Mouse (Mus musculus) urinary bladder, postnatal 14 days (tissue): ENCODE data around the gene Rel.

Source experiments
- DNase-seq: peaks from one replicate; pipeline ENCODE4 v3.0.0; 2021; ENCODE audit warnings: low spot score

Gene Rel

DNA sequence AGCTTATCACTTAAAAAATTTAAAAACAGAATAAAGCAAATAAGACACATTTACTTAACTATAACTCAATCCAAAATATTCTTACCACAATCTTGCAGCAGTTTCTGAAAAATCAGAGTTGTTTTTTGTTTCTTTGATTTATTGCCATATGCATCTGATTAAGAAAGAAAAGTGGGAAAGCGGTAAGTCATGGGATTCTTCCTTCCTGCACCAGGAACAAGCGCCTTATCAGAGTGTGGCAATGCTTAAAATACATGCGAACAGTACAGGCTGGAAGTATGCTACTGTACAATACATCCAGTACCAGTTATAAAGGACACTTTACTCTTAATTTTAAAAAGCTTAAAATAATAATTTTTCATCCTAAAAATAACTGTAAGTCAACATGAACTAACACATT, 26.4 kb downstream of the Rel start:
- DNase-seq = no peak

DNA sequence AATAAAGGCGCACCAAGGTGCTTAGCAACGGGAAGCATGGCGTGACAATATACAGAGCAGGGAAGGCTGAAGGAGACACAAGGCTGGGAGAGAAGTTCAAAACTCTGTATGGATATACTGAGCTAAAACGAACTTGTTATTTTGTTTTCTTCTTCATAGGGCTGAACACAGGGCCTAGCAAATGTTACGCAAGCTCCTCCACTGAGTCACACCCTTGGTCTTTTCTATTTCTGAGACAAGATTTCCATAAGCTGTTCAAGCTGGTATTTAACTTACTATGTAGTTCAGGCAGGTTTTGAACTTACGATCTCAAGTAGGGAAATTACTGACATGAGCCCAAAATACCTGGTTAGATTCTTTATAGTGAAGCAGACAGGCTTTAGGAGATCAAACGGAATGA, 29.4 kb downstream of the Rel start:
- no peak for DNase-seq

DNA sequence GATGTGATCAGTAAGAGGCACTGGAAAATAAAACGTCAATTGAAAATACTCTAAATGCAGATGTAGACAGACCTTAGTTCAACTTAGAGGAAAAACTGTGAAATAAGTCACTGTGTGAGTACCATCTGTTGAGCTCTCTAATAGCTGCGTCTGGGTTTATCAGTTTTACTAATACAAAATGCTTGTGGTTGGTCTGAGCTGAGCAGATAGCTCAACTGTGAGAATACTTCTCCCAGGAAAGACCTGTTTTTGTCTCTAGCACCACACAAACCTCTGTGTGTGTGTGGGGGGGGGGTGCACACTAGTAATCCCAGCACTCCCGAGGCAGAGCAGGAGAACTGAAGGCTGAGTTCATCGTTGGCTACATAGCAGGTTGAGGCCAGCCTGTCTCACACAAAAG, 29.9 kb downstream of the Rel start:
- DNase-seq = no peak

DNA sequence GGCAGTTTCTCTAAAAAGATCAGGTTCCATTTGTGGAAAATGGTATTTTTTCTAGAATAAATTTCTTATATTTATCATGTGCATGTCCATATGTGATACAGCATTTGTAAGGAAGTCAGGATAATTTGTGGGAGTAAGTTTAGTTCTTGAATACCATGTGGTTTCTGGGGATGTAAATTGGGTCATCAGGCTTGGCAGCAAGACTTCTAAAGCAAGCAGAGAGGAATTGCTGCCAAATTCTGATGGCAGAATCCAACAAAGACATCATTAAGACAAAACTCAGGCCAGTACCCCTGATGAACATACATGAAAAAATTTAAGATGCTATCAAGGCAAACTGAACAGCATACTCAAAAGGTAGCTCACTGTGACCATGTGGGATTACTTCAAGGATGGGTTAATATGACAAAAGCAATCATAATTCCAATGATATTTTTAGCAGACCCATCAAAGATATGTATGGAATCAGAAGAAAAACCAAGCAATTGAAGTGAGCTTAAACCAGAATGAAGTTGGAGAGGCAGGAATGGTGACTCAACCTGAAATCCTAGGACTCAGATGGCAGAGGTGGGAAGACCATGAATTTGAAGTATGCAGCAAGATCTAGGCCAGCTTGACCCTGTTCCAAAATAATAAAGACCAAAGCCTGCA, 34.8 kb downstream of the Rel start:
- no peak for DNase-seq

DNA sequence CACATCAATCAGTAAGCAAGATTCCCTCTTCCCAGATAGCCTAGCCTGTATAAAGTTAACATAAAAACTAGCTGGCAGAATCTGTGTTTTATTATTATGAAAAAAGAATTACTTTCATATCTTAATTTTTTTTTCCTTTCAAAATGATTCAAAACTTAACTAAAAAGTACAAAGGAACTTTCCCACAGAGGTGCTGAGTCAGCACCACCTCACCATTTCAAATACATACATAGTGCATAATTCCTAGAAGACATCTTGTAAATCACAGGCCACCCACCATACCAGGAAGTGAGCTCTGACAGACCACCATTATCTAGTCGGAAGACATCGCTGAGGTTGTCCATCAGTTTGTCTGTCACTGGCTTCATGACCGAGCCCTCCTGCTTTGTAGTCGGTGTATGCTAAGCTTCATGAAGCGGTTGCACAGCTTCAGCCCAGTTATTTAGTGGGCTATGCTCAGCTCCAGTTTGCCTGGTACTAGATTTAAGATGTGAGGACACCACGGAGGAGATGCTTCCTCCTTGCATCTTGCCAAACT, 36.0 kb downstream of the Rel start:
- DNase-seq = no peak

DNA sequence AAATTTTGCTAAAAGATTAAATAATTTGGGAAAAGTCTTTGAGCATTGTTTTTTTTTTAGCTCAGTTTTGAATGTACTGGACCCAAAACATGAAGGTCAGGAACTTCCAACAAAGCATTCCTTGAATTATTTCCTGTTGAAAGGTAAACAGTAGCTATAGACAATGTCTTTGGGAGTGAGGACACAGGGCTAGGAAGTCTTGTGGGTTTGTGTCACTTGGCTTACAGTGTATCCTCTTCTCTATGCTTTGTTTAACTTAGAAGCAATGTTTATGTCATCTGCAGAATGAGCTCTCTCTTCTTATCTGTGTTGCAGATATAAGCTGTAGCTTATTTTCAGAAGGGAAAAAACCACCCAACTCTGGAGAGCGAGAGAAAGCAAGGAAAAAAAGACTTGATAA, 37.9 kb downstream of the Rel start:
- DNase-seq = no peak

DNA sequence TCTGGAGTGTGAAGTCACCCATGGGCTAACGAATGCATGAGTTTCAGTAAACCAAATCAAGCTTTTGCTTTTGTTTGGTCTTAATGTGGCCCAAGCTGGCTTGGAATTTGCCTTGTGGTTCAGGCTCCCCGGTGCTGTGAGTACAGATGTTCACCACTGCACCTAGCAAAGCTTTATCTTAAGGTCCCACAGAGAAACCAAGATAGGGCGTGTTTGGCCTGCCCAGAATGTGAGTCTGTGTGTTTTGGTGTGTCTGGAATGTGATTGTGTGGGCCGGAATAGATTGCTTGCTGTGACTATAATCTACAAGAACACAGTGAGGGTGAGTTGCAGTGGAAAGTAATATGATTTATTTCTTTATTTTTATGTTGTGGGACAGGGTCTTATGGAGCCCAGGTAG, 40.6 kb downstream of the Rel start:
- peak; percentile 24 for DNase-seq

DNA sequence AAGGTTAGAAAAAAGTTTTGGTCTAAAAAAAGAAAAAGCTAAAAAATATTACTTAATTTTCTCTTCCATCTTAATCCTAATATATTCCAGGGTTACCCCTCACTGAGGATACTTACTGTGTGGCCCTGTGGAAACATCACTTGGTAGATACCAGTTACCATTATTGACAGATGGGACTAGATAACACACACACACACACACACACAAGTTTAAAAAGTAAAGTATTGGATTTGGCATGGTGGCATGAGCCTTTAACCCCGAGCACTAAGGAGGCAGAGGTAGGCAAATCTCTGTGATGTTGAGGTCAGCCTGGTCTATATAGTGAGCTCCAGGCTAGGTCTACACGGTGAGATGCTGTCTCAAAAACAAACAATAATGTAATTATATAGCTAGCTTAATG, 42.6 kb downstream of the Rel start:
- DNase-seq = no peak

DNA sequence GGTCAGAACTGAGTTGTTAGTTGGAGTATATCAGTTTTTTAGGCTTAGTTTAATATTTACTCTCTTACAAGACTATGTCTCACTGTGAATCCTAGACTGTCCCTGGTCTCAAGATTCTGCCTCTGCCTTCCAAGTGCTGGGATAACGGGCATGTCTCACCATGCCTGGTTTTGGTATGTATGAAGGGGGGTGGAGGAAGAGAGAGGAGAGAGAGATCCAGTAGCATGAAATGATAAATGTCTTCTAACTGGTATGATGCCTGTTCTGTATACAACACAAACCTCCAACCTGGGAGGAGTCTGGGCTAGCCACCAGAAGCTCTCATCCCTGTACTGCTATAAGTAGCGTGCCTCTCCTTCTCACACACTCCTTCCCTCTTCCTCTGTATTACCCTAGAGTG, 44.3 kb downstream of the Rel start:
- DNase-seq = no peak

DNA sequence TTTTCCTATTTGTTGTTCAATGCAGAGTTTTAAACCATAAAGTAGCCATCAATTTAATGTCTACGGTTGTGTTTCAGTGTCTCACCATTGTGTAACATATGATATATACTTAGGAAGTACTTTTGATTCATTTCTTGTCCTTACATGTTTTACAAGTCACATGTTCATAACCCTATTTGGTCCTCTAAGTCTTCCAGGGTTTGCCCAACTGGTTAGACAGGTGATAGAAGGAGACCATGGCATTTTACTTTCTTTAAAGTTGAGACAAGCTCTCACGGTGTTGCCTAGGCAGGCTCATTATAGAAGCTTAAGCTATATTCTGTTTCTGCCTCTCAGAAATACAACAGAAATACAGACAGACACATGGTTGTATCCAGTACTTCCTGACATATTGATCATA, 44.9 kb downstream of the Rel start:
- DNase-seq = no peak

DNA sequence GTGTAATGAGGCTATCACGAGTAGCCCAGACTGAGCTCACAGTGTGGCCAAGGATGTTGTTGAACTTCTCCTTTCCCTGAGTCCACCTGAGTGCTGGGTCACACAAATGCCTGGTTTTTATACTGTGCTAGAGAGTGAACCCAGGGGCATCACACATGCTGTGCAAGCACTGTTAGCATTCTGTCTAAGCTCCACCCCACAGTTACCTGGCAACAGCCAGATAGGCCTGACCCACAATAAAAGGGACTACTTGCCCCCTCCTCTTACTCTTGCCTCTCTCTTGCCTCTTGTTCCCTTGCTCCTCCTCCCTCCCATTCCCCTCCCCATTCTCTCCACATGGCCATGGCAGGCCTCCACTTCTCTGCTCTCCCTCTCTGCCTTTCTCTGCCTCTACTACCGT, 48.4 kb downstream of the Rel start:
- no peak for DNase-seq

DNA sequence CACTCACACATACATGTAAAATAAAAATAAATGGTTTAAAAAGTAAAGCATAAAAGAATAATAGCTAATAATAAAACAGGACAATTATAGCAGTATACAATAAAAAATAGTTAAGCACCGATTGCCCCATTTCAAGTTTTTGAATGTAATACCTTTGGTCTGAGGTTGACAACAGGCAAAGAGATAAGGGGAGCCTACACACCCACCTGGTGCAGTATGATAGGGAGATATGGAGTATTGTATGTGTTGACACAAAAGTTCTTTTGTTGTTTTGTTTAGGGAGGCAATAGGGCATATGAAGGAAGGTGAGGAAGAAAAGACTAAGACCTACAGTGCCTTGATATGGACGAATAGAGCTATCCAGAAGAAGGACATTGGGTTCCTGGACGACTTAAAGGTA, 50.9 kb downstream of the Rel start:
- no peak for DNase-seq

DNA sequence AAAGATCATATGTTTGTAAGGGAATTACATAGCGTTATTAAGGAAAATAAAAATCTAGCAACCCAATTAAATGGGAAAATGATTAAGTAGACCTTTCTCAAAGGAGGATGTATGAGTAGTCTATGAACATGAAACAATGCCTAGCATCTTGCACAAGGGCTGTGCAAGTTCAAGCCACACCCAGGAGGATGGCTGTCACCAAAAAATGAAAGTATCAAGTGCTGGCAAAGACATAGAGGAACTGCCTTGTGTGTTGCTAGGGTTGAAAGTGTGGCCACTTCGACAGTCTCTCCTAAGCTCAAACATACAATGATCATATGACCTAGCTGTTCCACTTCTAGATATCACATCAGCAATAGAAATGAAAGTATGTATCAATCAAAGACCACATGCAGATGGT, 51.9 kb downstream of the Rel start:
- DNase-seq = no peak

DNA sequence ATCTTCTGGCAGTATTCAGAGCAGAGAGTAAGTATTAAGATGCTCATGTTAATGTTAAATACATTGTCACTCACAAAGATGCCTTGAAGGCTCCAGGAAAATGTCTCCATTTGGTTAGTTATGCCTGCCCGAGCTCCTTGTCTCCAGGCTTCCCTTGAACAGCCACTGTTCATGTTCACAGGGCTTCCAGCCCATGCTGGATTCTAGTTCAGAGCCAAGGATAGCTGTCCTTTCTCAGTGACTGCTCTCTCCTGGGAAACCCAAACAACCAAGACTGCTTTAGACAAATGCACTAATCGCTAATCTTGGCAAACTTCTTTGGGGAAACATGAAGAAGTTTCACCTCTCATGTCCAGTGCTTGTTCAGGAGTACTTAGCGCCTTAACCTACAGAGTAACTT, 58.5 kb downstream of the Rel start:
- no peak for DNase-seq

DNA sequence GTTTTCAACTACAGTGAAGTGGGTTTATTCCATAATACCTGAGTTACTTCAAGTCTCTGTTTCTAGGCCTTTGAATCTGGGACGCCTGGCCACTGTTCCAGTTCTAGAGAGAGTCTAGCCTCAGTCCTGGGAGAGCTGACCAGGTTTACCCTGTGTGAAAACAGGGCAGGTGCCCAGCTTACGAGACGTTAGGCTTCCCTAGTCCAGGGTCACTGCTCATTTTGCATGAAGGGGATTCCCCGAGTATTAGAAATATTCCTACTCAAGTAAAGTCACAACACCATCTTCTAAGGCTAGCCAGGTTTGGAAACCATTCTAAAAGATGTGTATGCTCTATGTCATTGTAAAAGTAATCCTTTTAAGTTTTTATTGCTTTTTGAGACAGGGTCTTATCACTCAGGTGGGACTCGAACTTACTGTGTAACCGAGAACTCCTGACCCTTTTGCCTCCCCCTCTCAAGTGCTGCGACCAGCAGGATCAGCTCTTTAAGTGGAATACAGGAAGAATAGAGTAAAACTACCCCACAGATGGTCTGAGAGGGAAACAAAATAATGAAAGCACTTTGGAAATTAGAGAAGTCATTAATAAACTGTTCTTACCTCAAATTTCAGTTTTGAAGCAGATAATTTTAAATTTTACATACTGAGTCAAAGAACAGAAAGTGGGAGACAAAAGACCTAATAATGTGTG, 66.0 kb downstream of the Rel start:
- no peak for DNase-seq

DNA sequence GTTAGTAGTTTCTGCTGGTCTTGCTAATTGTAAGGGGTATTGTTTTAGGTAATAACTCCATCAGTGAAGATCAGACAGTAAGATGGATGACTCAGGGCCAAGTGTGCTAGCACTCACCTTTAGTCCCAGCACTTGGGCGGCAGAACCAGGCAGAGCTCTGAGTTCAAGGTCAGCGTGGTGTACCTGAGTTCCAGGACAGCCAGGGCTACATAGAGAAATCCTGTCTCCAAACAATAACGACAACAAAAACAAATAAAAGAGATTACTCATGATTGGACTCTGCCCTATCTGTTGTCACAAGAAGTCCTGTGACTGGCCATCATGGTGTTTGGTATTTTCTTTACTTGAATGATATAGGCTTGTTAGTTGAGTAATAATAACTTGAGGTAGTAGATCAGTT, 68.9 kb downstream of the Rel start:
- DNase-seq = no peak

DNA sequence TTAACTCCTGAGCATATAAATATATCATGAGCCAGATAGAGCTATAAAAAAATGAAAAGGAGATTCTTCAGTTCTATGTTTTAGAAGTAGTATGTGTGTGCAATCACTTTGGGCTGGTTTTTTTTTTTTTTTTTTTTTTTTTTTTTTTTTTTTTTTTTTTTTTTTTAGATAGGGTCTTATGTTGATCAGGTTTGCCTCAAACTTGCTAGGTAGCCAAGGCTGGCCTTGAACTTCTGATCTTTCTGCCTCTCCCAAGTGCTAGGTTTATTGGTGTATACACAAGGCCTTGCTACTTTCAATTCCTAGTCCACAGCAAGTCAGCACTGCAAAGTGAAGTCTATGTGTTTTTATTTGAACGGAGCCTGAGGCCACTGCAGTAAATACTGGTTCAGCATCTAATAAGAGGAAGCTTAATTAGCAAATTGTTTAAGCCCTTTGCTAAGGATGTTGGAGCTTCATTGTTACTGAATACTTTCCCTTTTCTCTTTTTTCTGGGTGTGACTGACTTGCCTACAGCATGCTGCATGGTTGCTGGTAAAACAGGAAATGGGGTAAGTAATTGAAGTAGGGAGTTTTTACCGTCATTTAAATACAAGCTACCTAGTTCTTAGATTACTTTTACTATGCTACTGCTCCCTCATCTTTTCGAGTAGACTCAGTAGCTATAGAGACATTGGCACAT, 71.2 kb downstream of the Rel start:
- DNase-seq = no peak

DNA sequence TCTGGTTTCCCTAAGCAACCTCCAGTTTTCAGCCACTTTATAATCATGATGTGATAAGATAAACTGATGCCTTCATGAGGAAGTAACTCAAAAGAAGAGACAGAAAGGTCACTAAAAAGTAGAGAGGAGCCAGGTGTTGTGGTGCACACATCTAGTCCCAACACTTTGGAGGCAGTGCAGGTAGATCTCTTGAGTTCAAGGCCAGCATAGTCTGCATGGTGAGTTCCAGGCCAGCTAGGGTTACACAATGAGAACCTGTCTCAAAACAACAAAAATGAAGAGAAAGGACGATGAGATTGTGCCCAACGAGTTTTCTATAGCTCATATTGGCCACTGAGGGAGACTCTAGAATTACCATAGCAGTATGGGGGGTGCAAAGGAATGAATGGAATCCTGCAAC, 72.2 kb downstream of the Rel start:
- no peak for DNase-seq

DNA sequence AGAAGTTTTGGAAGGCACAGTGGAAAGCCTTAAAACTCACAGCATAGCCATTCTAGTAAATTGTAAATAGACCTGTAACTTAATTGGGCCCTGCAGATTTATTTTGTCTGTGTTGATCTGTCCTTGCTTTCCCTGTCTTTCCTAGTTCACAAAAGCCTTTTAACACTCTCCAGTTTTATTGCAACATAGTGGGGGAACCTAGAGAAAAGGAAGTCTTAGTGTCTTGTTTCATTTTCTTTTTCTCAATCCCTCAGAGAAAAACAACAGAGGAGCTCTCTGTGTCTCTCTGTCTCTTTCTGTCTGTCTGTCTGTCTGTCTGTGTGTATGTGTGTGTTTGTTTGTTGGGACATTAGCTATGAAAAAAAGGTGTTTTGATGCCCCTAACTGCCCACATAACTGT, 74.9 kb downstream of the Rel start:
- no peak for DNase-seq

DNA sequence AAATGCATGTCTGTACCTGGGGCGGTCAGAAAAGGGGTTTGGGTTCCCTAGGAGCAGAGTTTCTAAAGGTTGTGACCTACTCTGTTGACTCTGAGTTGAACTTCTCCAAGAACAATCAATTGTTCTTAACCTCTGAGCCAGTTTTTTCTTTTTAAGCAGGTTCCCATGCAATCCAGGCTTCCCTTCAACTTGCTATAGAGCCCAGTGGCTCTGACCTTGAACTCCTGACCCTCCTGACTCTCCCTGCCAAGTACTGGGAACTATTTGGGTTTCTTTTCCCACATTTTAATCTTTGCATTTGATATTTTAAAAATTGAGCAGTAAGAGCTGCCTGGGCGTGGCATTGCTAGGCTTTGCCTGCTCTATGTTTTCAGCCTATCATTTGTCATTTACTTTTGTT, 77.5 kb downstream of the Rel start:
- DNase-seq = no peak

DNA sequence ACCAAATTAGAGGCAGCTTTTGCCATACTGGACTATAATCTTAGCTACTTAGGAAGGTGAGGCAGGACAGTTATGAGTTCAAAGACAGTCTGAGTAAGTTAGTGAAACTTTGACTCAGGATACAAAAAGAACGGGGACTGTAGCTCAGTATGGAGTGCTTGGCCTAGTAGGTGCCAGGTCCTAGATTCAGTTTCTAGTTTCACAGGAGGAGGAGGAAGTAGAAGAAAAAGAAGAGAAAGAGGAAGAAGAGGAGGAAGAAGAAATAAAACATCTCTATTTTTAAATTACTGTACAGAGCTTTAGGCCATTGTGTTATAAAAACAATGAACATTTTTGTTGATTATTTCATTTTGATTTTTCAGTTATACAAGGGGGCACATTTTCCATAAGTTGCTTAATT, 82.7 kb downstream of the Rel start:
- DNase-seq = no peak
